Mouse (Mus musculus): Measurements from ENCODE around the gene Sdccag8. TPM values are rescaled to one million over a fixed set of nuclear protein-coding genes. Genes with fewer than 3 reads are reported as not detected.

Sdccag8 gene
- polyA plus RNA-seq, 1 experiment from 2014 or later = 15.2 TPM

DNA sequence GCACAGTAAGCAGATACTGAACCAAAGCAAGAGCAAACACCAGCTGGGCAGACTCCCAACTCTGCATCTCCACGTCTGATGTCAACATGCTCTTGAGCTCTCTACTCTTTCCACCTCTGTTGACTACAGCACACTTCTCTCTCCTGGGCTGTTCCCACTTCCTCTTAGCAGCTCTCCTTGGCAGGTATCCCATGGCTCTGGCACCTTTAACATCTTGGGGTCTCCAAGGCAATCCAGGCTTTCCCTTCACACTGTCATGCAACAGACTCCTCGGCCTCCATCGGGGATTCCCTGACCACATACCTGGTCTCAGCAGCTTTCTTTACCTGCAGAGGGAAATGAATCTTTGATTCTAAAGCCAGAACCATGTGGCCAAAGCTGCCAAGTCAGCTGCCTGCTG lies 192.9 kb downstream of the Sdccag8 start:
- no peaks in the 10 kb centered on the region for H3K36me3 ChIP-seq
- 76% methylated on average over 3 of the region's 3 CpGs for WGBS
- H3K4me2 ChIP-seq = no peak overlapping the region
- H3K27ac ChIP-seq = no peak overlapping the region
- ATAC-seq (ENCODE audit: insufficient number of reproducible peaks, low FRiP score, low TSS enrichment, low read depth) = no peak
- H3K4me1 ChIP-seq = peaks cover 7% of the 10 kb centered on the region; the same call in 1 of the 2 replicates
- no peak overlapping the region for H3K9ac ChIP-seq
- H3K4me3 ChIP-seq = no peak overlapping the region
- no peaks in the 10 kb centered on the region for H3K9me3 ChIP-seq
- H3K27me3 ChIP-seq = no peaks in the 10 kb centered on the region

DNA sequence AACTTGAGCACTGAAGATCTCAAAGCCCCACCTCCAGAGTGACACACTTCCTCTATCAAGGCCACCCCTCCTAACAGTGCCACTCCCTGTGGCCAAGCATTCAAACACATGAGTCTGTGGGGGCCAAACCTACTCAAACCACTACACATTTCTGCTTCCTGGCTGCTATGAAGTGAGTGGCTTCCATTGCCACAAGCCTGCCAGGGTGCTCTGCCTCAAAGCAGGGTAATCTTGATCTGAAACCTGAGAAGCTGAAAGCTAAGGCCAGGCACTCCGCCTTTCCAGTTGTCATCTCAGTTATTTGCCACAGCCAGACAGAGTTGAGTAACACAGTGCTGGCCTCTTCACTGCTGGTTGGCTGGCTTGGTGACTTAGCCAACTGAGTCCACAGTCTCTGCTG lies 194.3 kb downstream of the Sdccag8 start:
- Histone ChIP-seq H3K4me2 (no peak overlapping the region), H3K27ac (no peak overlapping the region), H3K4me1 (peaks cover 9% of the 10 kb centered on the region; the same call in 1 of the 2 replicates), H3K9me3 (no peaks in the 10 kb centered on the region), H3K36me3 (no peaks in the 10 kb centered on the region), H3K27me3 (no peaks in the 10 kb centered on the region), H3K9ac (no peak overlapping the region), H3K4me3 (no peak overlapping the region)
- no peak for ATAC-seq (ENCODE audit: insufficient number of reproducible peaks, low FRiP score, low TSS enrichment, low read depth)
- WGBS = 55% methylated on average over 1 of the region's 1 CpGs

- no peaks in the 10 kb centered on the region for H3K9me3 ChIP-seq
- no peaks in the 10 kb centered on the region for H3K36me3 ChIP-seq
- peaks cover 16% of the 10 kb centered on the region; the same call in 1 of the 2 replicates for H3K4me1 ChIP-seq
- WGBS = 47% methylated on average over 3 of the region's 3 CpGs
- no peak; the same call in 1 of the 2 replicates for ATAC-seq (ENCODE audit: insufficient number of reproducible peaks, low FRiP score, low TSS enrichment, low read depth)
- H3K27me3 ChIP-seq = no peaks in the 10 kb centered on the region
- no peak overlapping the region for H3K4me3 ChIP-seq
- no peak overlapping the region for H3K27ac ChIP-seq
- no peak overlapping the region for H3K4me2 ChIP-seq
- no peak overlapping the region for H3K9ac ChIP-seq
These were observed 195.6 kb downstream of the Sdccag8 start for GRCm38 (mm10) chr1:177010041-177010440.

DNA sequence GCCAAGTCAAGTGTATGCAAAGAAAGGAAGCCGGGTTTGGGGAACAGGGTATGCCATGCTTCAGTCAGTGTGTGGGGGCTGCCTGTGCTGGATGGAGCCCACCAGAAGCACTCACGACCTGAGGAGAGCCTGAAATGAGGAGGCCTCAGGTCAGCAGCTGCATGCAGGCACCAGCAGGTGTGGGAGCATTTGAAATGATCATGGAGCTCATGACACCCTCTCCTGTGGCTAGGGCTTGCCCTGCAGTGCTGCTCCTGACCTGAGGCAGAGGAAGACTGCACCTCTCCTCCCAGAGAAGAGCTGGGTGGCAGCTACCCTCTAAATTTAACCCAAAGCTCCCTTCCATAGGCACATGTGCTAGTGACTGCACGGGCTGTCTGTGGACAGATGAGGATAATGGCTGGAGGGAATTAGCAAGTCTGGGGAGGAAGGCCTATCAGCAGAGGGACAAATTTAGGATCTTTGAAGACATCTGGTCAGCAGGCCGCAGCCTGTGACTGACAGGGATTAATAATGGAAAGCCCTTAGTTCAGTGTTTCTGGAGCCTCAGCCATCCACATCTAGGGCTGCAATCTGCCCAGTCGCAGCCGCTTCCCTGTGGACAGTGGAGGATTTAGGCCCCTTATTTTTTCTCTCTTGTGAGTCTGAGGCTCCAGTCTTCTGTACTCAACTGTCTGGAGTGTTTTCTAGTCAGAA lies 196.3 kb downstream of the Sdccag8 start:
- no peaks in the 10 kb centered on the region for H3K27me3 ChIP-seq
- no peaks in the 10 kb centered on the region for H3K36me3 ChIP-seq
- H3K9me3 ChIP-seq = no peaks in the 10 kb centered on the region
- ATAC-seq (ENCODE audit: insufficient number of reproducible peaks, low FRiP score, low TSS enrichment, low read depth) = no peak
- 53% methylated on average over 6 of the region's 6 CpGs for WGBS
- peaks cover 19% of the 10 kb centered on the region; the same call in 1 of the 2 replicates for H3K4me1 ChIP-seq
- H3K9ac ChIP-seq = no peak overlapping the region
- H3K4me3 ChIP-seq = no peak overlapping the region
- no peak overlapping the region for H3K4me2 ChIP-seq
- H3K27ac ChIP-seq = no peak overlapping the region

GRCm38 (mm10) chr1:177011688-177012087 lies 197.2 kb downstream of the Sdccag8 start:
- WGBS = 82% methylated on average over 13 of the region's 13 CpGs

DNA sequence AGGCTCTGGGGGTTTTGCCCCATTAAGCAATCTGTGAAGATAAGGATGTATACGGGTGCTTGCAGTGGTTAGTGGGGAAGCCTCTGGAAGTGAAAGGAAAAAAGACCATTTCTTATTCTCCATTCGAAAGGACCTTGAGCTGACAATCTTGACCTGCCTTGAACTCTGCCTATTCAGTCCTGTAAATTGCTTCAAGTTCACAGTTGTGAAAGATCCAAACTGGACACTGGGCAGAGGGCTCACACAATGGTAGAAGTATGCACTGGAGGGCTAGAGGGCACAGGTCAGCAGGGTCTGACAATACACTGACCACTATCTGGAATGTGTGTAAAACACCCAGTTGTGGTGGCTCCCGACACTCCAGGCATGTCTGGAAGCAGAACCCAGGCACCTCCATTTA lies 198.3 kb downstream of the Sdccag8 start:
- Histone ChIP-seq H3K4me2 (no peak overlapping the region), H3K36me3 (no peaks in the 10 kb centered on the region), H3K4me1 (peaks cover 19% of the 10 kb centered on the region; the same call in 1 of the 2 replicates), H3K9ac (no peak overlapping the region), H3K9me3 (no peaks in the 10 kb centered on the region), H3K4me3 (no peak overlapping the region), H3K27ac (no peak overlapping the region), H3K27me3 (no peaks in the 10 kb centered on the region)
- 82% methylated on average over 3 of the region's 3 CpGs for WGBS
- ATAC-seq (ENCODE audit: insufficient number of reproducible peaks, low FRiP score, low TSS enrichment, low read depth) = no peak

More at GRCm38 (mm10) chr1:177011688-177012087, 197.2 kb downstream of the Sdccag8 start:
- H3K36me3 ChIP-seq = no peaks in the 10 kb centered on the region
- no peaks in the 10 kb centered on the region for H3K9me3 ChIP-seq
- no peaks in the 10 kb centered on the region for H3K27me3 ChIP-seq
- H3K27ac ChIP-seq = no peak overlapping the region
- no peak for ATAC-seq (ENCODE audit: insufficient number of reproducible peaks, low FRiP score, low TSS enrichment, low read depth)
- no peak overlapping the region for H3K4me2 ChIP-seq
- H3K4me3 ChIP-seq = no peak overlapping the region
- H3K9ac ChIP-seq = no peak overlapping the region
- H3K4me1 ChIP-seq = peaks cover 19% of the 10 kb centered on the region; the same call in 1 of the 2 replicates

- peaks cover 19% of the 10 kb centered on the region; the same call in 1 of the 2 replicates for H3K4me1 ChIP-seq
- H3K9ac ChIP-seq = no peak overlapping the region
- ATAC-seq (ENCODE audit: insufficient number of reproducible peaks, low FRiP score, low TSS enrichment, low read depth) = no peak
- no peaks in the 10 kb centered on the region for H3K36me3 ChIP-seq
- no peak overlapping the region for H3K4me3 ChIP-seq
- H3K27me3 ChIP-seq = no peaks in the 10 kb centered on the region
- H3K4me2 ChIP-seq = no peak overlapping the region
- 0 out of 2 replicates have a peak overlapping the region, but pooled peaks have one; percentile 7 for H3K27ac ChIP-seq
- 38% methylated on average over 1 of the region's 1 CpGs for WGBS
- no peaks in the 10 kb centered on the region for H3K9me3 ChIP-seq
These were observed 198.9 kb downstream of the Sdccag8 start for GRCm38 (mm10) chr1:177013313-177013712.

DNA sequence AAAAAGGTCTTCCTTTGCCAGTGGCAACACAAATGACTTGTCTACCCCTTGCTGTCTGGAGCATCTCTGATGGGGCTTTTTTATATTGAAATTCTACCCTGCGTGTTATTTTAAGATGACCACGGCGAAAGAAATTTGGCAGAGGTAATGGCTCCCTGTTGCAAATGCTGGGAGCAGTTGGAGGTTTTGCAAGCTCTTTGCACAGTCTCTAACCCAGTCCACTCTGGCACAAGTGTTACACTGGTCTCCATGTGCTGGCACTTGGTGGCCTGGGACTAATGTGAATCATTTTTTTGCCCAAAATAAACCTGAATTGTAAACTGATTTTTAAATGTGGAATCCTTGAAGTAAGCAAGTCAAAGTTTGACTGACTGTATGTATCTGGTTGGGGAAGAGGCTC lies 199.3 kb downstream of the Sdccag8 start:
- H3K4me1 ChIP-seq = peaks cover 19% of the 10 kb centered on the region; the same call in 1 of the 2 replicates
- H3K36me3 ChIP-seq = no peaks in the 10 kb centered on the region
- 74% methylated on average over 3 of the region's 3 CpGs for WGBS
- H3K4me2 ChIP-seq = no peak overlapping the region
- no peaks in the 10 kb centered on the region for H3K9me3 ChIP-seq
- peak overlapping the region; percentile 50; the same call in 1 of the 2 replicates for H3K27ac ChIP-seq
- no peaks in the 10 kb centered on the region for H3K27me3 ChIP-seq
- H3K4me3 ChIP-seq = no peak overlapping the region
- no peak for ATAC-seq (ENCODE audit: insufficient number of reproducible peaks, low FRiP score, low TSS enrichment, low read depth)
- H3K9ac ChIP-seq = no peak overlapping the region

DNA sequence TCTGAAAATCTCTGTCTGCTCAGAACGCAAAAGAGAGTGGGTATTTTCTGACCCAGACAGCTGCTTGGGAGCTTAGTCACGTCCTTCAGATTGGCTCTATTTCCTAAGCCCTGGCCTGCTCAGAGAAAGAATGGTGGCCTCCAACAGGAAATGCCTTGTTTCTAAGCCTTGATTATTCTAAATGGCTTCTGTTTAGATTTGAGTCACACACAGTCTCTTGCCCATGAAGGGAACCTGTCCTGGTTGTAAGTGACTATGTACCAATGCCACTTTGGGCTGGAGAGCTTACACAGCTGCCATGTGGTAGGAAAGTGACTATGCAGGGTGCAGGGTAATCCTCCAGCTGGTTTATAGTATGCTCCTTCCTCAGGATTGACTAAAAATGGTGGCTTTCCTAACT lies 199.9 kb downstream of the Sdccag8 start:
- peaks cover 19% of the 10 kb centered on the region; the same call in 1 of the 2 replicates for H3K4me1 ChIP-seq
- no peak for ATAC-seq (ENCODE audit: insufficient number of reproducible peaks, low FRiP score, low TSS enrichment, low read depth)
- no peak overlapping the region for H3K4me3 ChIP-seq
- H3K9me3 ChIP-seq = no peaks in the 10 kb centered on the region
- H3K4me2 ChIP-seq = no peak overlapping the region
- peak overlapping the region; percentile 50; the same call in 1 of the 2 replicates for H3K27ac ChIP-seq
- WGBS = 60% methylated on average over 2 of the region's 2 CpGs
- H3K9ac ChIP-seq = no peak overlapping the region
- H3K27me3 ChIP-seq = no peaks in the 10 kb centered on the region
- no peaks in the 10 kb centered on the region for H3K36me3 ChIP-seq

DNA sequence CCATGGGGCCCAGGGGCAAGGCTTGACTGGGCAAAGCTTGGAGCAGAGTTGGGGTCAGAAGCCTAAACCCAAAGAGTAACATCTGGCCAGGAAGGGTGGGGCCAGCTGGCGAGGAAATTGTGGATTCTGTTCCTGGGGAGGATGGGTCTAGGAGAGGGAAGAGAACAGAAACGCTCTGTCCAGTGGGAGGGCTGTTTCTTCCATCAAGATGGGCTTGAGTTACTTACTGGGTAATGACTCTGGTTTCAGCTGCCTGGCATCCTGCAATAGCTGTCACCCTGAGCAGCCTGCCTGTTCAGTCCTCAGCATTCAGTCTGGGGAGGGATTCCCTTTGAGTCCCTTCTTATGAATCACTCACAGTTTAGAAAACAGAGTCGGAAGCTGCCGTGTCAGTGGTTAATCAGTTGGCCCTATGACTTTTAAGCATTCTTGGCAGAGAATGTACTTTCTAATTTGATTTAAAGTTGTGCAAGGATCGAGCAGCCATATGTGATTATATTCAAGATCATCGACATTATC lies 200.5 kb downstream of the Sdccag8 start:
- H3K4me3 ChIP-seq = no peak overlapping the region
- no peaks in the 10 kb centered on the region for H3K36me3 ChIP-seq
- peaks cover 19% of the 10 kb centered on the region; the same call in 1 of the 2 replicates for H3K4me1 ChIP-seq
- H3K4me2 ChIP-seq = no peak overlapping the region
- H3K27me3 ChIP-seq = no peaks in the 10 kb centered on the region
- no peaks in the 10 kb centered on the region for H3K9me3 ChIP-seq
- WGBS = 58% methylated on average over 6 of the region's 6 CpGs
- no peak overlapping the region; the same call in 1 of the 2 replicates for H3K27ac ChIP-seq
- ATAC-seq (ENCODE audit: insufficient number of reproducible peaks, low FRiP score, low TSS enrichment, low read depth) = no peak
- H3K9ac ChIP-seq = no peak overlapping the region

DNA sequence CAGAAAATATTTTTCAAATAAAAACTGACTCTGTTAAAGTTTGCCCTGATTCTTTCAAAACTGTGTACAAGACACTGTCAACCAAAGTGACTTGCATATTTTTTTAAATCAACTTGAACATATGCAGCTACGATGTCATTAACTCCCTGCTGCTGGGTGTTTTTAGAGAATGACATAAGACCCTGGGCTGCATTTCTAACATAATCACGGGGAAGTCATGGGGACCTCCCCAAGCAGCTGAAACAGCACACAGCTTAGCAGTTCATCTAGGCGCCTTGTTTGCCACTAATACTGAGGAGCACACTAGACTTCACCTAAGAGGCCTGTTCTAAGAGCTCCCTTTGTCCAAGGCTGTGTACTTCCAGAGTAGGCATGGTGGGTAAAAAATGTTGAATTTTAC lies 201.5 kb downstream of the Sdccag8 start:
- H3K36me3 ChIP-seq = no peaks in the 10 kb centered on the region
- no peak overlapping the region for H3K9ac ChIP-seq
- no peaks in the 10 kb centered on the region for H3K9me3 ChIP-seq
- H3K27ac ChIP-seq = no peak overlapping the region
- H3K4me2 ChIP-seq = no peak overlapping the region
- no peak overlapping the region for H3K4me3 ChIP-seq
- peaks cover 14% of the 10 kb centered on the region; the same call in 1 of the 2 replicates for H3K4me1 ChIP-seq
- no peaks in the 10 kb centered on the region for H3K27me3 ChIP-seq
- 48% methylated on average over 3 of the region's 3 CpGs for WGBS
- ATAC-seq (ENCODE audit: insufficient number of reproducible peaks, low FRiP score, low TSS enrichment, low read depth) = no peak

DNA sequence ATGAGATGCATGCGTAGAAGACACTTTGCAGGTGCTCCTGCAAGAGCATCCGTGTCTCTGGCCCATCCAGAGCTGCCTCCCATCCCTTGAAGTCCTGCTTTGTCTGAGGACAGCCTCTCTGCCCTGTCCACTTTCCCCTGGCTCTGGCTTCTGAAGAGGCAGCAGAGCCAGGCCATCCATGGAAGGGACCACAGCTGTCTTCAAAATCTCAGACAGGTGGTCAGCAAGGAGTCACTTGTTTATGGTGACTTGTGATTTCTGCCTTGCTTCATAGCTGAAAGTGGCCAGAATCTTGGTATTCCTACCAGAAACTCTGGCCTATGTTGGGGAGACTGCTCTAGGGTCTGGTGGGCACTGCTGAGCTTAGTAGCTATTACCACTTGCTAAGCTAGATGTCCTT lies 202.3 kb downstream of the Sdccag8 start:
- peaks cover 12% of the 10 kb centered on the region; the same call in 1 of the 2 replicates for H3K4me1 ChIP-seq
- ATAC-seq (ENCODE audit: insufficient number of reproducible peaks, low FRiP score, low TSS enrichment, low read depth) = no peak
- no peak overlapping the region for H3K4me3 ChIP-seq
- H3K4me2 ChIP-seq = no peak overlapping the region
- H3K9me3 ChIP-seq = no peaks in the 10 kb centered on the region
- no peaks in the 10 kb centered on the region for H3K27me3 ChIP-seq
- no peak overlapping the region for H3K27ac ChIP-seq
- no peak overlapping the region for H3K9ac ChIP-seq
- 76% methylated on average over 2 of the region's 2 CpGs for WGBS
- no peaks in the 10 kb centered on the region for H3K36me3 ChIP-seq

Measured in limb, embryonic 15.5 days (tissue).